Mouse (Mus musculus) cerebellum, adult 8-10 months (tissue): ENCODE measurements around the gene 4933412E24Rik.

Source experiments
- DNase-seq: peaks from one replicate; pipeline ENCODE4 v3.0.0; 2022

4933412E24Rik gene

DNA sequence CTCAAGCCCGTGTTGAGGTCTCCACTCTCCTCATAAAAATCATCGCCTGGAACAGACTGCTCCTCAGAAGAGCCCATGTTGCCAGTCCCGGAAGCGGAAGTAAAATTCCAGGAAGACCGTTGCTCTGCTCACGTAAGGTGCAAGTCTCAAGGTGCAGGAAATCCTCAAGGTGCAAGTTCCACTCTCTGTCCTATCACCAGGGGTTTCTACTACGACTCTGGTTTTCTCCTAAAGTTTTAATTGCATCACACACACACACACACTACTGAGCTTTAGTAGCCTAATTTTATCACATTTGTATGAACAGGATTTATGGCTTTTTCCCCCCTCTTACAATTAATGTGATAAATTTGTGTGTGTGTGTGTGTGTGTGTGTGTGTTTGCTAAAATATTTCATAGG, at the start of gene 4933412E24Rik:
Gene 4933412E24Rik, minus strand, starts transcription at position 101 of the 400 bp plus-strand sequence.
- no peak for DNase-seq

DNA sequence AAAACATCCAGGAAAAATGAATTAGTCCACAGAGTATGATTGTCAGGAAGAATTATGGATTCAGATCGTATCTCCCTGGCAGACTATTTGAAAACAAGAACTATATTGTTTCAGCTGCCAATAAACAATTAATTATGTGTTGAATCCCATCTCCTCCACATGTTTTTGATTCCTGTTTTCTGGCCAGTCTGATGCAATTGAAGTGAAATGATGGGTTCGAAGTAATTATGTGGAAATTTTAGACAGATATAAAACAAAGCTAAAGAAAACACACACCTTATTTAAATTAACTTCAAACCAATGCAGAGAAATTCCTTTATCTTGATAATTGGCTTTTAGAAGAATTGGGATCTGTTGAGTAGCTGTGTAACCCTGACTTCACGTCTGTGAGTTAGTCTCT, 14.3 kb upstream of the 4933412E24Rik start:
- no peak for DNase-seq

DNA sequence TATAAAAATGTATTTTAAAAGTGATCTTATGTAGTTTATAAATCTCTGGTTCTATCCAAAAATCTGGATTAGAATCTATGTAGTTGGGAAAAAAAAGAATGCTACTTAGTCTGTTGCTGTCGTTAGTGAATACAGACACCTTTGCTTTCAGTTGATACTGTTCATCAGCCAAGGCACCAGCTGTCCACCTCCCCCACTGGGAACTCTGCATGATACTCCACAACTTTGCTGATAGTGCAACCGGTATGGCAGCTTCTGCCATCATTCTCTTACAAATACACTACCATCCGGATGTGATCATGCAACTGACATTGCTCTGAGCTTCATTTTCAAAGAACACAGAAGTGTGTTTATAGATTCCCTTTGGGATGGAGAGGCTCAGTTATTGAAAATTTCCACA, 4.8 kb upstream of the 4933412E24Rik start:
- DNase-seq, result no peak

DNA sequence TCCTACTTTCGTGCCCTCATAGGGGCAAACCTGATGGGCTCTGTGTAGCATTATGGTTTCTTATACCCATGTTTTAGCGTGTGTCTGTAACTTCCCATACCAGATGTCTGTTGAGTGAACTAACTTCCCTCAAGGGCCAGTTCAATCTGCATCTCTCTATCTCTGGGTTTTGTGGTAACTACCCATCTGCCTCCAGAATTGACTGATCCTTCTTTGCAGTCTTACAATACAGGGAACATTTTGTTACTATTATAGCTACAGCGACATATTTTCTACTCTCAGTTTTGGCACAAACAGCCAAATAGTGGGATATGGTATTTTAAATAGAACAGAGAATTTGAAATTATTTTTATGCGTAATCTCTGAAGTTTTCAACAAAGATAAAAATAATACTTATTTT, 6.2 kb downstream of the 4933412E24Rik start:
- DNase-seq, result no peak

DNA sequence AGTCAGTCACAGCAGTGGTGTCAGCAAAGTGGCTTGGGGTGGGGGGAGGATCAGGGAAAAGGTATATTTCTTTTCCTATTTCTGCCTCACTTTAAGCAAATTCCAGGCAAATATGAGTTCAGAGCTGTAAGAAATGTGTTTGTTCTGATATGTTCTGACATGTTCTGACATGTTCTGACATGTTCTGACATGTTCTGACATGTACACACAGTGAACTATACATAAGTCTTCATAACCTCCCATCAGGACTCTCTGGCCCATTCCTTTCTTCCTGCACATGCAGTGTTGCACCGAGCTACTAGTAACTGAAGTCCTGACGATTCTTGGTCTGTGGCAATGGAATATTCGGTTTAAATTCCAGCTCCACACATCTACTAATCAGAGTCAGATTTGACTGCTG, 6.8 kb downstream of the 4933412E24Rik start:
- no peak for DNase-seq

DNA sequence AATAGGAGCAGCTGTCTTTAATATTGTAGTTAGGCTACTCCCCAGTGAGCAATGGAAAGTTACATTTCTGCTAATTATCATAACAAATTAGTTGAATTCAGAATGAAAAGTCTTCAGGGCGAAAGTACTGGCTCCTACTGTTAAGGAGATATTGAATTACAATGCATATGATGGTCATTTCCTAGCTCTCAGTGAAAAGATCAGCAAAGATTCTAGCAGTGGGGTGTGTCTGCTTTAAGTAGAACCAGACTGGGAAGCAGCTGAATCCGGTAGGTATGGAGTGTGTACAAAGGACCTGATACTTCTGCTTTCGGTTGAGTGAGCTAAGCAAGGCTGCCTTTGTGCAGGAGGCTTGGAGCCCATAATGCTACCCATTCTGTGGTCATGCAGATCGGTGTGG, 32.6 kb downstream of the 4933412E24Rik start:
- DNase-seq, result no peak

DNA sequence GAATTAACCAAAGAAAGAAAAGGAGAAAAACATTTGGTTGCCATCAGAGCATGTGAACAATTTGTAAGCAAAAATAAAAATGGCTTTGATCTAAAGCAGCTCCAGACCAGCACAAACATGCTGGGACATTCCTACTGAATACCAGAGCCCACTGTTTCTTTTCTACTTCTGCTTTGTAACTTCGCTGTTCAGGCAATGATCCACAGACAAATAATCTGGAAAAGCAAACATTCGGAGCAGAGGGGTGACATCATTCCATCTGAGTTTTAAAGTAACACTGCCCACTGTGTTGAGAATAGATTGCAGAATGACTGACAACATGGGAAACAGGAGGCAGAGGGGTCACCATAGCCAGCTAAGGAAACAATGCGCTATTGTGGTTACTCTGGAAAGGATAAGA, 41.1 kb downstream of the 4933412E24Rik start:
- DNase-seq, result no peak

DNA sequence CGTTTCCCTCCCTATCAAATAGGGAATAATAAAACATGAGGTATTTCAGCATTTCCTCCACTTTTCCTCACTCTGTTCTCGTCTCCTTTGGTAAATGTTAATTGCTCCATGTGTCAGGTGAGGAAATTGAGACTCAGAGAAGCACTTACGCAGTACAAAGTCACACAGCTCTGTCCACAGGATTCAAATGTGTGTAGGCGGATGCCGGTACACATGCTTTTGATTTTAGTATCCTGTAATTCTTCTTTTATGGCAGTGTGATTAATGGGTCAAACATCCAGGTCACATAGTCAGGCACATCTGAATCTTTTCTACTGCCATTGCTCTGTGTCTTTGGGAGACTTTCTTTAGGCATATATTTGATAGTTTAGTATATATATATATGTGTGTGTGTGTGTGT, 41.8 kb downstream of the 4933412E24Rik start:
- no peak for DNase-seq

DNA sequence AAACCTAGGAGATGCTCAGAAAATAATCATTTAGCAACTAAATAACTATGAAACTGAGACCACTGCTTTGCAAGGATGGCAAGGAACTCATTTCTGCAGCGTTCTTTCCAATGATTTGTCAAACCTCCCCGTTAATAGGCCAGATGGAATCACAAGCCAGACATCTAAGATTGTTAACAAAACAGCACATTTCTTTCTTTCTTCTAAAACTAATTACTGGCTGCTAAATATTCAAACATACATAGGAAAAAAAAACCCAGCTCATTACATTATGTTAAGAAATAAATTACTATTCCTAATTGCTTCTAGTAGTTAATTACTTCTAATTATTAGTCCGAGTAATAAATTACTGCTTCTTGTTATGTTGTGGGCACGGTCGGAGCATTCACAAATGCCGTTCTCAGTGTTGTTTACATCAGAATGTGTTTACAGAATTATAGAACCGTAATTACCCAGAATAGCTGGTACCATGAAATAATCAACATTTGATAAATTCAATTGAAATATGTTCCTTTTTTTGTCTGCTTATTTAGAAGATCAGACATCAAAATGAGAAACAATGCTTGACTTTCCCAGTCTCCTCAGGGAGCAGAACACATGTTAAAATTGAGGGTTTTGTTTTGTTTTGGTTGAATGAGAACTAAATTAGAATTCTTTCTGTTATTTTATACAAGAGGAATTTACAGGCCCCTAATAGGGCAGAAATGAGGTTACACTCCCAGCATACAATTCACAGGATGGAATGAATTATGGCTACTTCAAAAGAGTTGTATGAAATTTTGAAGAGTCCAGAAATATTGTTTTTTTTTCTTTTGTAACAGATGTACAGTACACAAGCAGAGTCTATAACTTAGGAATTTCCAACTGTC, 42.5 kb downstream of the 4933412E24Rik start:
- DNase-seq, result no peak
